Mouse (Mus musculus): ENCODE data around the gene Acot12. TPM values are rescaled to one million over a fixed set of nuclear protein-coding genes. Genes with fewer than 3 reads are reported as not detected.
"Not testable (repeated sequence)": the region's sequence is repeated elsewhere in the genome, so short reads cannot be mapped to it uniquely, and the experiment has no call there.

Acot12 gene
- polyA plus RNA-seq, 1 experiment from 2014 or later: not detected

- Histone ChIP-seq H3K4me1 (peaks cover 3% of the 10 kb centered on the region; the same call in 1 of the 2 replicates), H3K9ac (no peak overlapping the region), H3K9me3 (no peaks in the 10 kb centered on the region), H3K36me3 (no peaks in the 10 kb centered on the region), H3K27ac (replicated peaks) (no peak overlapping the region), H3K4me2 (no peak overlapping the region), H3K27me3 (replicated peaks) (no peaks in the 10 kb centered on the region), H3K4me3 (no peak overlapping the region)
- 82% methylated on average over 8 of the region's 8 CpGs for WGBS
- ATAC-seq (ENCODE audit: extremely low read depth, insufficient number of reproducible peaks, low FRiP score, low TSS enrichment): no peak
Measured at GRCm38 (mm10) chr13:91760302-91761050, 19.2 kb downstream of the Acot12 start.

- 74% methylated on average over 6 of the region's 6 CpGs for WGBS
- Histone ChIP-seq H3K36me3 (no peaks in the 10 kb centered on the region), H3K9ac (no peak overlapping the region), H3K27me3 (replicated peaks) (no peaks in the 10 kb centered on the region), H3K27ac (replicated peaks) (no peak overlapping the region), H3K9me3 (no peaks in the 10 kb centered on the region), H3K4me3 (no peak overlapping the region), H3K4me1 (peaks cover 3% of the 10 kb centered on the region; the same call in 1 of the 2 replicates), H3K4me2 (no peak overlapping the region)
- ATAC-seq (ENCODE audit: extremely low read depth, insufficient number of reproducible peaks, low FRiP score, low TSS enrichment): no peak
Measured at GRCm38 (mm10) chr13:91761654-91762445, 20.5 kb downstream of the Acot12 start.

- ATAC-seq (ENCODE audit: extremely low read depth, insufficient number of reproducible peaks, low FRiP score, low TSS enrichment); H3K27me3 ChIP-seq (replicated peaks); H3K36me3 ChIP-seq; H3K9ac ChIP-seq; H3K4me3 ChIP-seq; H3K27ac ChIP-seq (replicated peaks); H3K4me1 ChIP-seq; H3K9me3 ChIP-seq; H3K4me2 ChIP-seq: not testable (repeated sequence)
- 84% methylated on average over 3 of the region's 3 CpGs for WGBS
Measured at GRCm38 (mm10) chr13:91763654-91764053, 22.3 kb downstream of the Acot12 start.

GRCm38 (mm10) chr13:91765627-91766026 lies 24.3 kb downstream of the Acot12 start:
- Histone ChIP-seq H3K9ac (no peak overlapping the region), H3K9me3 (no peaks in the 10 kb centered on the region), H3K27ac (replicated peaks) (no peak overlapping the region), H3K4me1 (no peaks in the 10 kb centered on the region), H3K27me3 (replicated peaks) (no peaks in the 10 kb centered on the region), H3K4me3 (no peak overlapping the region), H3K4me2 (no peak overlapping the region), H3K36me3 (no peaks in the 10 kb centered on the region)
- no peak for ATAC-seq (ENCODE audit: extremely low read depth, insufficient number of reproducible peaks, low FRiP score, low TSS enrichment)
- WGBS: 89% methylated on average over 4 of the region's 4 CpGs

GRCm38 (mm10) chr13:91768683-91769651 lies 27.7 kb downstream of the Acot12 start:
- Histone ChIP-seq H3K27me3 (replicated peaks) (no peaks in the 10 kb centered on the region), H3K4me2 (no peak overlapping the region), H3K4me3 (no peak overlapping the region), H3K36me3 (no peaks in the 10 kb centered on the region), H3K9ac (no peak overlapping the region), H3K9me3 (no peaks in the 10 kb centered on the region), H3K27ac (replicated peaks) (no peak overlapping the region), H3K4me1 (no peaks in the 10 kb centered on the region)
- no peak for ATAC-seq (ENCODE audit: extremely low read depth, insufficient number of reproducible peaks, low FRiP score, low TSS enrichment)
- 59% methylated on average over 9 of the region's 9 CpGs for WGBS

- H3K9ac ChIP-seq: no peak overlapping the region
- no peaks in the 10 kb centered on the region for H3K36me3 ChIP-seq
- H3K4me3 ChIP-seq: no peak overlapping the region
- no peaks in the 10 kb centered on the region for H3K9me3 ChIP-seq
- H3K4me1 ChIP-seq: no peaks in the 10 kb centered on the region
- no peaks in the 10 kb centered on the region for H3K27me3 ChIP-seq (replicated peaks)
- no peak overlapping the region for H3K27ac ChIP-seq (replicated peaks)
- no peak overlapping the region for H3K4me2 ChIP-seq
- ATAC-seq (ENCODE audit: extremely low read depth, insufficient number of reproducible peaks, low FRiP score, low TSS enrichment): no peak
- WGBS: 86% methylated on average over 5 of the region's 5 CpGs
Measured at GRCm38 (mm10) chr13:91778092-91778491, 36.8 kb downstream of the Acot12 start.

GRCm38 (mm10) chr13:91779892-91780291 lies 38.6 kb downstream of the Acot12 start:
- no peak overlapping the region for H3K4me2 ChIP-seq
- ATAC-seq (ENCODE audit: extremely low read depth, insufficient number of reproducible peaks, low FRiP score, low TSS enrichment): no peak

GRCm38 (mm10) chr13:91792035-91792434 lies 50.7 kb downstream of the Acot12 start:
- no peaks in the 10 kb centered on the region for H3K9me3 ChIP-seq
- H3K4me2 ChIP-seq: no peak overlapping the region
- WGBS: 48% methylated on average over 1 of the region's 1 CpGs
- no peaks in the 10 kb centered on the region for H3K27me3 ChIP-seq (replicated peaks)
- no peak overlapping the region for H3K27ac ChIP-seq (replicated peaks)
- ATAC-seq (ENCODE audit: extremely low read depth, insufficient number of reproducible peaks, low FRiP score, low TSS enrichment): no peak
- no peak overlapping the region for H3K9ac ChIP-seq
- peaks cover 37% of the 10 kb centered on the region for H3K36me3 ChIP-seq
- no peak overlapping the region for H3K4me3 ChIP-seq
- no peaks in the 10 kb centered on the region for H3K4me1 ChIP-seq

More at GRCm38 (mm10) chr13:91779892-91780291, 38.6 kb downstream of the Acot12 start:
- Histone ChIP-seq H3K36me3 (no peaks in the 10 kb centered on the region), H3K27ac (replicated peaks) (no peak overlapping the region), H3K9ac (no peak overlapping the region), H3K27me3 (replicated peaks) (no peaks in the 10 kb centered on the region), H3K4me3 (no peak overlapping the region), H3K4me1 (no peaks in the 10 kb centered on the region), H3K9me3 (no peaks in the 10 kb centered on the region)

- peaks cover 67% of the 10 kb centered on the region for H3K36me3 ChIP-seq
- H3K4me1 ChIP-seq: no peaks in the 10 kb centered on the region
- no peak for ATAC-seq (ENCODE audit: extremely low read depth, insufficient number of reproducible peaks, low FRiP score, low TSS enrichment)
- no peak overlapping the region for H3K4me3 ChIP-seq
- no peak overlapping the region for H3K27ac ChIP-seq (replicated peaks)
- H3K9ac ChIP-seq: no peak overlapping the region
- H3K27me3 ChIP-seq (replicated peaks): no peaks in the 10 kb centered on the region
- 92% methylated on average over 13 of the region's 13 CpGs for WGBS
- no peak overlapping the region for H3K4me2 ChIP-seq
- no peaks in the 10 kb centered on the region for H3K9me3 ChIP-seq
Measured at GRCm38 (mm10) chr13:91794926-91795436, 53.7 kb downstream of the Acot12 start.

- Histone ChIP-seq H3K4me2 (no peak overlapping the region), H3K27ac (replicated peaks) (no peak overlapping the region), H3K9me3 (no peaks in the 10 kb centered on the region), H3K27me3 (replicated peaks) (no peaks in the 10 kb centered on the region), H3K9ac (no peak overlapping the region), H3K36me3 (peaks cover 73% of the 10 kb centered on the region), H3K4me1 (no peaks in the 10 kb centered on the region), H3K4me3 (no peak overlapping the region)
- no peak for ATAC-seq (ENCODE audit: extremely low read depth, insufficient number of reproducible peaks, low FRiP score, low TSS enrichment)
- WGBS: 92% methylated on average over 10 of the region's 10 CpGs
Measured at GRCm38 (mm10) chr13:91795593-91795992, 54.3 kb downstream of the Acot12 start.

GRCm38 (mm10) chr13:91796003-91796402 lies 54.7 kb downstream of the Acot12 start:
- no peaks in the 10 kb centered on the region for H3K27me3 ChIP-seq (replicated peaks)
- peaks cover 77% of the 10 kb centered on the region for H3K36me3 ChIP-seq
- no peak overlapping the region for H3K27ac ChIP-seq (replicated peaks)
- no peak overlapping the region for H3K4me2 ChIP-seq
- ATAC-seq (ENCODE audit: extremely low read depth, insufficient number of reproducible peaks, low FRiP score, low TSS enrichment): no peak
- H3K4me1 ChIP-seq: no peaks in the 10 kb centered on the region
- WGBS: 89% methylated on average over 6 of the region's 6 CpGs
- no peak overlapping the region for H3K9ac ChIP-seq
- no peak overlapping the region for H3K4me3 ChIP-seq
- H3K9me3 ChIP-seq: no peaks in the 10 kb centered on the region
